Mouse (Mus musculus): Measurements from ENCODE around the gene Ksr2.
"Not testable (repeated sequence)": the region's sequence is repeated elsewhere in the genome, so short reads cannot be mapped to it uniquely, and the experiment has no call there.

Gene Ksr2

GRCm38 (mm10) chr5:117620292-117620691 is 206.5 kb downstream of the Ksr2 start:
- DNase-seq (ENCODE audit: low spot score in 2 of 2): no peak

DNA sequence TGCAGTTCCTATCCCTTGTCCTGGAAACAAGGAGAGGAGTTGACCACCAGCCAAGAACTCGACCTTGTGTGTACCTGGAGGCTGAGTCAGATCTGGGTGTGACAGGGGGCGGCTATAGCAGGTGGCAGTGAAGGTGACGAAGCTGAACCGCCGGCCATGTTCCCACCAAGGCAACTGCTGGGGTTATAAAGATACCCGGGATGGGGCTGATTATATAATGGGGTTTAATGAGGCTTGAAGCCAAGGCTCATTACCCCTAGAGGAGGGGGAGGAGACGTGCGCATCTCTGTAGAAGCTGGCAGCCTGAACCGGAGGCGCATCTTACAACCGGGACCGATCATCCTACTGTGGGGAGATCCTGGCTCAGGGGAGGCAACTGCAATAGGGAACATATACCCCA is 208.4 kb downstream of the Ksr2 start:
- no peak for DNase-seq (ENCODE audit: low spot score in 2 of 2)

- DNase-seq (ENCODE audit: low spot score in 2 of 2): not testable (repeated sequence)
Measured at GRCm38 (mm10) chr5:117623206-117623605, 209.4 kb downstream of the Ksr2 start.

DNA sequence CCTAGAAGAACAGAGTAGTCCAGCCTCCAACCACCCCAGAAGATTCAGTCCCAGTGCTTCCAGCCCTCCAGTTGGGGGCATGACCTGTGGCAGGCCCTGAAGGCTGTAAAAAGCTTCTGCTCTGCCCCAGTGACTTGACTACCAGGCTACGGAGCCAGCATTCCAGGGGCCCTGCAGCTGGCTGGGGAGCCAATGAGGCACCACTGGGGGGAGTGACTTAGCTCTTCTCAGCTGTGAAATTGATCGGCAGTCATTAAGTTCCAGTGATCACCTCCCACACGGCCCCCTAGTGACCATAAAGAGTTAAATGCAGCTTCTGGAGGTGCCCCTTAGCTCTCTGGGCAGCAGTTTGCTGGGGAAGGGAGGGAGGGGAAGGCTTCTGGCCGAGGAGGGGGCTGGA is 213.1 kb downstream of the Ksr2 start:
- no peak for DNase-seq (ENCODE audit: low spot score in 2 of 2)

GRCm38 (mm10) chr5:117628351-117628750 is 214.6 kb downstream of the Ksr2 start:
- peak; percentile 25 to 77 for DNase-seq (ENCODE audit: low spot score in 2 of 2)

DNA sequence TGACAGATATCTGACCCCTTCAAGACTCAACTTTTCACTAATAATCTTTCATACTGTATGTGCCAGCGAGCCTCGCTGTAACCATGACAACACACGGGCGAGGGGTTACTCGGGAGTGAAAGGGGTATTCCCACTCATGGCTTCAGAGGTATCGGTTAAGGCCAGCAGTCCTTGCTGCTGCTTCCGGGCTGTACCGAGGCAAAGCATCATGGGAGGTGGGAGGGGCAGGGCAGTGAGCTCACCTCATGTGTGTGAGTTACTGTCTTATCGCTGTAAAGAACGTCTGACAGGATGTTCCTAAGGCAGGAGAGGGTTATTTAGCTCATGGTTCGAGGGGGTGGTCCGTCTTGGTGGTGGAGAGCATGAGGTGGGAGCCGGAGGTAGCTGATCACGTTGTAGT is 215.8 kb downstream of the Ksr2 start:
- DNase-seq (ENCODE audit: low spot score in 2 of 2): no peak

DNA sequence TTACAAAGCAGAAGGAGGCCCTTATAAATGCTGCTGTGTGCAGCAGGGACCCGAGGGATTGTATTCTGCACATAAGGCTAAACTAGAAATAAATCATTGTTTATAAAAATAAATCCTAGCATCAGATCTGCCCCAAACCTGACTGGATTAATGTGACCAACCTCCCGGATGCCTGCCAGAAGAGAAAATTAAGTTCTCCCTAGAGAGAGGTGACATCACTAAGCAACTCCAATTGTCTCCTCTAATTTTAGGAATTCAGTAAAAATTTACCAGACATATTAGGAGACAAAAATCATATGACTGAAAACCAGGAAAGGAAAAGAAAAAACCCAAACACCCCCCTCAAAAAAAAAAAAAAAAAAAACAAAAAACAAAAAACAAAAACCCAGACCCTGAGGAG is 221.4 kb downstream of the Ksr2 start:
- DNase-seq (ENCODE audit: low spot score in 2 of 2): no peak

GRCm38 (mm10) chr5:117635838-117636237 is 222.0 kb downstream of the Ksr2 start:
- no peak for DNase-seq (ENCODE audit: low spot score in 2 of 2)

DNA sequence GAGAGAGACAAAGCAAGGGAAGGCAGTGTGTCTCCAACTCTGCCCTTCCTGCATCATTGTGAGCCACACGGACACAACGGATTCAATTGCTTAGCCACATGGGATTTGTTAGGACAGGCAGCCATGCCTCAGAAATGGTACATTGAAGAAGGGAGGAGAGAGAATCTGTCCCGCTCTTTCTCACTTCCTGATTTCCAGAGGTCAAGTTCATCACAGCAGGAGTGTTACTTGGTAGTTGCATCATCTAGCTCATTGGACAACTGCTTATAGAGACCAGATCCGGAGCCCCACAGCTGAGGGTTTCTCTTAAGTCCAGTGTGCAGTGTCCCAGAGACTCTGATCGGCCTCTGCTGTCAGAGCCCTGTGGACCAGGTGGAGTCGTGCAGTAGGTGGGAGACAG is 227.8 kb downstream of the Ksr2 start:
- no peak for DNase-seq (ENCODE audit: low spot score in 2 of 2)

GRCm38 (mm10) chr5:117651238-117651886 is 237.6 kb downstream of the Ksr2 start:
- DNase-seq (ENCODE audit: low spot score in 2 of 2): no peak

- DNase-seq (ENCODE audit: low spot score in 2 of 2): no peak
Measured at GRCm38 (mm10) chr5:117658641-117659040, 244.8 kb downstream of the Ksr2 start.

DNA sequence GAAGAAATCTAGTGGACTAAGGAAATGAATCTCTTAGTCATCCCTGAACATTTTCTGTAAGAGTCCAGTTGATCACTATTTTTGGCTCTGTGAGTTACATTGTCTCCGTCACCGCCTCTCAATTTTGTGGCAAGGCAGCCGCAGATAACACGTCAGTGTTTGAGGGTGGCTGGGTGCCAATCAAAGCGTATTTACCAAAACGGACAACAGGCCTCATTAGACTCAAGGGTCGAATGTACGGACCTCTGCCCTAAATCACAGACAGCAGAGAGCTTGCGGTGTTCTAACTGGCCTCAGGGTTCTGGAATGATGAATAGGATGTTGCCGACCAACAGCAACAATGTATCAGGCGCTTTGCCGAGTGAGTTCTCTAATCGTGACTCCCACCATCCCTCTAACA is 245.8 kb downstream of the Ksr2 start:
- DNase-seq (ENCODE audit: low spot score in 2 of 2): no peak

- no peak for DNase-seq (ENCODE audit: low spot score in 2 of 2)
Measured at GRCm38 (mm10) chr5:117665181-117665580, 251.4 kb downstream of the Ksr2 start.

DNA sequence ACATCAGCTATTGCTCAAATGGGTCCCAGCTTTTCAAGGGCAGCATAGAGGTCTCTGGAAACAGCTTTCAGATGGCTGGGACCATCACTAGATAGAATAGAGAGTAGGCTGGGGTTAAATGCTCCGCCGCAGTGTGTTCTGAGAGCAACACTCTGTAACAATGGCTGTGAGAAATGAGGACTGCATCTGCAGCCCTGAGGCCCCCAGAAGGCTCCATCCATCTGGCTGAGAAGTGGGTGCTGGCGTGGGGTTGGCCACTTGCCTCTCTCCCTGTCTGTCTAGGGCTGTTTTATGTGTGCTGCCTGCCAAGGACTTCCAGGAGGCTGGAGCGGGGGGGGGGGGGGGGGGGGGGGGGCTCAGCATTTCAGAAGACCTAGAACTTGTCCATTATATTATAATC is 253.5 kb downstream of the Ksr2 start:
- DNase-seq (ENCODE audit: low spot score in 2 of 2): no peak

DNA sequence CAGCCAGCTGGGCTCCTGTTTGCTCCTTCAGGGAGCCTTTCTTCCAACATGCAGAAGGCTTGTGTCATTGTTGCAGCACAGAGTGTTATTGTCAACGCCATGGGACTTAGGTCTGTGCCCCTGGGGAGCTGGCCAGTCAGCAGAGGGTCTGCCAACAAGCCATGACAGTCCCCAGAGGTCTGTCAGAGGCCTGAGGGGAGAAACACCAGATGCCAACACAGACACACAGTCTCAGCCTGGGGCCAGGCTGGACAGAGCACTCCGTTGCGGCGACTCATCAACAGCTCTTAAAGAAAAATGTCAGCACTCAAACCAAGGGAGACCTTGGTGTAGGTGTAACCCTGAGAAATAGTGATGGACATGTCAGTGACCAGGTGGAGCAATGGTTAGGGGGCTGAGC is 255.5 kb downstream of the Ksr2 start:
- DNase-seq (ENCODE audit: low spot score in 2 of 2): no peak

- no peak for DNase-seq (ENCODE audit: low spot score in 2 of 2)
Measured at GRCm38 (mm10) chr5:117669843-117670242, 256.0 kb downstream of the Ksr2 start.

- DNase-seq (ENCODE audit: low spot score in 2 of 2): no peak
Measured at GRCm38 (mm10) chr5:117671362-117671761, 257.6 kb downstream of the Ksr2 start.

DNA sequence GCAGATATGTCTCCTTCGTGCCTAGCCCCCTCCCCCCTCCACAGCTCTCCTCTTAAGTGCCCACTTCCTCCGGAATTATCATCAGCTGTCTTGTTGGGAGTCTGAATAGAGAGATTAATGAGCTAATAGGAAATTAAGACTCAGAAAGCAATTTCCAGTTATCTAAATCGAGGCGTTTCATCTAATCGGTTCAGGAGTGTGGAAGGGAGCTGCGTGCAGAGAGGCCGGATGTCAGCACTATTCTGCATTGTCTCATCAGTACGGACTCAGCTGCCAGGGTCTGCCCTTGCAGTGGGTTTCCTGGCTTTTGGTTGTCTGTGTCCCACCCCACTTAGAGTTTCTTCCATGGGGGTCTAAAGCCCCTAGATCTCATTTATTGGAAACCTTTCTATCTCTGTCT is 262.0 kb downstream of the Ksr2 start:
- DNase-seq (ENCODE audit: low spot score in 2 of 2): no peak

- DNase-seq (ENCODE audit: low spot score in 2 of 2): no peak
Measured at GRCm38 (mm10) chr5:117677231-117677630, 263.4 kb downstream of the Ksr2 start.

GRCm38 (mm10) chr5:117678371-117678770 is 264.6 kb downstream of the Ksr2 start:
- DNase-seq (ENCODE audit: low spot score in 2 of 2): no peak

DNA sequence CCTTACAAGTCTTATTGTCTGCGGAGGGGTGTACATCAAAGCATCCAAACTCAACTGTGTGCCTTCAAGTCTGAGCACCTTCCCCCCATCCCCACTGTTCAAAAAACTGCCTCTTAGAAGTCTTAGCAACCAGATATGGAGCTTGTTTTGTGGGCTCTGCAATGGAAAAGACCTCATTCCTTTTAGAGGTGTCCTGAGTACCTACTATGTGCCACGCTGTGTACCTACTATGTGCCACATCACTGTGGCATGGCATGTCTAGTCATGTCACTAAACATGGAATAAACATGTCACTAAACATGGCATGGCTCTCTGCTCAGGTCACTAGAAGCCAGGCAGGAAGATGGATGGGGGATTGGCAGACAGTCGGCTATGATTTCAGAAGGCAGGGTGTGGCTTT is 268.4 kb downstream of the Ksr2 start:
- DNase-seq (ENCODE audit: low spot score in 2 of 2): no peak

GRCm38 (mm10) chr5:117684491-117684890 is 270.7 kb downstream of the Ksr2 start:
- no peak for DNase-seq (ENCODE audit: low spot score in 2 of 2)

DNA sequence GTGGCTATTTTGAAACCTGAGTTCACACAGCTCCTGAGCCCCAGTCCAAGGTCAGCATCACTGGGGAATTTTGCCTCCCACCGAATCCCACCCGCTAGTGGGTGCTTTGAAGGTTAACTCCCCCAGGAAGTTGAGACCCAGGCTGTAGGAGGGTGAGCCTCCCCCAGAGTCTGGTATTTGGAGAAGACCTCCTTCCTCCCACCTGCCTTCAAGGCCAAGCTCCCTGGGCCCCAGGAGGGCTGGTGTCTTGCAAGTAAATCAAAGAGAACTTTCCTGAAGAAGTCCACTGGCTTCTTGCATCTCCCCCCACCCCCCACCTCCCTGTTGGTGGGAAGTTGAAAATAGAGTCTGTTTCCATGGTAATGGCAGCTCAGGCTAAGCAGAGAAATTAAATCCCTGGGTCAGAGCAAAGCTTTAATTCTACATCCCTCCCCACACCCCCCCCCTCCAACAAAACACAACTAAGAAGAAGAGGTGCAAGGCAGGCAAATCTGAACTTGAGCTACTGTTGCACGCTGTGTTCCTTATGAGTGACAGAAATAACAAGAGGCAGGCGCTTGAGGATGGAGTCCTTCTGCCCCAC is 274.1 kb downstream of the Ksr2 start:
- no peak for DNase-seq (ENCODE audit: low spot score in 2 of 2)

DNA sequence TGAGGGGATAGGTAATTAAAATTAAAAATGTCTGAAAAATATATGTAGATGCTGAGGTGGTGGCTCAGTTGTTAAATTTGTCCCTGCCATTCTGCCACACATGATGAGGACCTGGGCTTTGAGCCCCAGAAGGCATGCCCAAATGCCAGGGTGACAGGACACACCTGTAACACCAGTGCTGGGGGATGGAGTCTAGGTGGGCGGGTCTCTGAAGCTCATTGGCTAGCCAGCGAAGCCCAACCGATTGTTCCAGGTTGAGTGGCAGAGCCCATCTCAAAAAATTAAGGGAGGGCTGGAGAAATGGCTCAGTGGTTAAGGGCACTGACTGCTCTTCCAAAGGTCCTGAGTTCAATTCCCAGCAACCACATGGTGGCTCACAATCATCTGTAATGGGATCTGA is 274.9 kb downstream of the Ksr2 start:
- no peak for DNase-seq (ENCODE audit: low spot score in 2 of 2)

All from right cerebral cortex, postnatal 36 days (tissue).